Mouse (Mus musculus): Measurements from ENCODE around the gene Vmn1r20.
"Not testable (repeated sequence)": the region's sequence is repeated elsewhere in the genome, so short reads cannot be mapped to it uniquely, and the experiment has no call there.

Vmn1r20 gene

DNA sequence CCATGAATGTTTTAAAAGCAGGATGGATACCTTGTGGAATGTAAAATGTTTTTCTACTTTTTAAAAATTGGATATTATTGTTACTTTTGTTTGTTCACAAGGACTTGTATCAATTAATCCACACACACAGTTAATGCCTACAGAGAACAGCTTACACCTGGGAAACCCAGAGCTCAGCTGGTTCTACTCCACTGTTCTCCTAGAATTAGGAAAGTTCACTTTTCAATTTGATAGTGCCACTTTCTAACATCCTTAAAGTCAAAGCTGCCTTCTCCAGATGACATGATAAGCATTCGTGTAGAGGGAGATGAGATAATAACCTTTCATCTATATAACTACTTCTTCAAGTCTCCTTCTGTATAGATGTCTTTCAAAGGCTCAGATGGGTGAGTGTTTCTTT lies at the start of gene Vmn1r20:
TSS of gene Vmn1r20 (plus strand) at position 301 of the 400 bp plus-strand sequence.
- no peak for DNase-seq (ENCODE audit: low spot score in 2 of 2)

DNA sequence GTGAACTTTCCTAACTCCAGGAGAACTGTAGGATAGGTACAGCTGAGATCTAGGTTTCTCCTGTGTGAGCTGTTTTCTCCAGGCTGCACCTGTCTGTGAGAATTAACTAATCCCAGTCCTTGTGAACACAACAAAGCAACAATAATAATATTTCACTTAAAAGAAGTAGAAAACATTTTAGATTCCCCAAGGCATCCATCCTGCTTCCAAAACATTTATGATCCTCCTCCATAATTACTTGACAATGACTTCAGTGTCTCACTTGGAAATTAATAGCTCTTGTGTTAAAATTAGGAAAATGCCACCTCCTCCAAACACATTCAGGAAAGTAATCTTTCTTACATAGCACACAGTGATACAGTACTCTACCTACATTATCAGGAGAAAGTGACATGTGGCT lies 33.0 kb upstream of the Vmn1r20 start, which contains the start of gene Vmn1r18:
TSS of gene Vmn1r18 (minus strand) at position 101 of the 400 bp plus-strand sequence.
- DNase-seq (ENCODE audit: low spot score in 2 of 2), result no peak

DNA sequence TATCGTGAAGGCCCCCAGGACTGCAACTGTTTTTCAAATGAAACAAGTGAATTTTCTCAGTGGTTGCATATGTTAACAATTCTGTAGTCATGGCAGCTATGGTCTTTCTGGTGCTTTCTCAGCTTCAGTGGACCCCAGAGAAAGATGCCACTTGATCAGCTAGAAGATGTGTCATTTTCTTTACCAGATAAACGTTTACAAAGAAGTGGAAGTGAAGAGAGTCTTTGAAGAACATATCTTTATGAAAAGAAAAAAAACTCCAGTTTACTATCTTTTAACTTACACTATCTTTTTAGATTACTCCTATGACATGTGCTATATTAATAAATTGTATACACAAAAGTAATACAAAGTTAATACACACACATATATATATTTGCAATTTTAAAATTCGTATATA lies 25.2 kb upstream of the Vmn1r20 start, which contains the start of gene Vmn1r19:
TSS of gene Vmn1r19 (plus strand) at position 301 of the 400 bp plus-strand sequence.
- DNase-seq (ENCODE audit: low spot score in 2 of 2), result not testable (repeated sequence)

DNA sequence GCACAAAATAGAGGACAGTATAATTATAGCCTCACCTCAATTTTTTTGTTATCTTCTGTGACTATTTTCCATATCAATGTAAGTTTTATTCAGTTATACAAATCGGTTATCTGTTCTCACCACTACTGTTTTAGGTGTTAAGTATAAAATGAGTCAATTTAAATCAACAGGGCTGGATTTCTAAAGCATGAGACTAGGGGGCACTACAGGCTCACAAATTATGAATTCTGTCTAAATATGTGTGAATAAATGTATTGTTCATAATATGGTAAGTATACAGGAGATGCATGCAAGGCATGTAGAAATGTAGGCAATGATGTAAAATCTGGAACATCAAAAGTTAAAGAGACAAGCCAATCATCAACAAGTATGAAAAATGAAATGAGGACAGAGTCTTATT lies 2.5 kb downstream of the Vmn1r20 start:
- peak in 1 of 2 experiments; percentile 3 for DNase-seq (ENCODE audit: low spot score in 2 of 2)

DNA sequence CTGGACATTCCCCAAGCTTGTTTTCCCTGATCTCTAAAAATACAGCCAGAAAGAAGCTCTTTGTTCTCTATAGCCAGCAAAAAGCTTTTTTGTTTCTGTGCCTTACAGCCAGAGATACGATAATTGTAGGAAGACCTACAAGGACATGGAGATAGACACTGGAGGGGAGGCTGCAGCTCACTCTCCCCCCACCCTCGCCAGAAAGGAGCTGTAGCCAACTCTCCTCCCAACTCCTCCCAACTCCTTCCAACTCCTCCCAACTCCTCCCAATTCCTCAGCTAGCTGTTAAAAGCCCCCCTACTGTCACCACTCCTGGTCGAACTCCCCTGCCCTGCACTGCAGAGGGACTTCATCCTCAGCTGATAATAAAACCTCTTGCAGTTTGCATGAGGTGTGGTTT lies 39.4 kb downstream of the Vmn1r20 start:
- not testable (repeated sequence) for DNase-seq (ENCODE audit: low spot score in 2 of 2)
